Mouse (Mus musculus): ENCODE measurements around the gene Itpr1. TPM values are rescaled to one million over a fixed set of nuclear protein-coding genes. Genes with fewer than 3 reads are reported as not detected.

Gene Itpr1
- 3.9 and 4.2 TPM in 2 replicates for polyA plus RNA-seq (2012; rRNA removed)

GRCm38 (mm10) chr6:108212881-108213295, at the start of gene Itpr1:
Gene Itpr1, plus strand, starts transcription at chr6:108213096.

DNA sequence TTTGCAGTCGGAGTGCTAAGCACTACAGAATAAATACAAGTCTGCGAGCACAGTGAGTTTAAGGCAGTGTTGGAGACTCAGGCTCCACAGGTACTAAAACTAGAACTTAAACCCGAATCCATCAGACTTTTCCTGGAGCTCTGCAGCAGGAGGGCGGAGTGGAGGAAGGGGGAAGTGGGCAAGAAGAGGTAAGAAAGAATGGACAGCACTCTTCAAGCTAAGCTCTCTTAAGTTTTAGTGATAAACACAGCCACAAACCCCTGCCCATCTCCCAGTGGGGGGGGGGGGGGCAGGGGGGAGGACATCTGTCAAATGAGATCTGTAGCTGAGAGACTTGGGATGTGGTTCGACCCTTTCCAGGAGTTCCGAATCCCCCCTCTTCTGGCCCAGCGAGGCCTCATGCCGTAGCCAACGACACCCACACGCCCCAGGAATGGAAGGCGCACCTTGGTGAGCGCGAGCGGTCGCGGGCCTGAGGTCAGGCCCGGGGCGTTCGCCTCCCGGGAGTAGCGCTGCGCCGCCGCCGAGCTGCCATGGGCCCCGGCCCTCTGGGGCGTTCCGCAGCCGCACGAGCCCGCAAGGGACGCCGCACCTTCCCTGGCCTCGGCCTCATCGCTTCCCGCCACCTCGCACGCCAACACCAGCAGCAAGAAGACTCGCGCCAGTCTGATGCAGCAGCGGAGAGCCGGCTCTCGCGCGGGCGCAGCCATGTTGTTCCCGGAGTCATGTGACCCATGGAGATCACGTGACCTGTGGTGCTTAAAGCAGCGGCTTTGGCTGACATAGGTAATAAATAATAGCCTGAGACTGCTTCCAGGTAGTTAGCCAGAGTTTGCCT, 27.8 kb upstream of the Itpr1 start, which contains the start of gene Sumf1:
Sumf1 (minus strand) TSS at position 736 of the 838 bp plus-strand sequence.

Other genes starting within 250 kb of the Itpr1 start
- gene Setmar, start 148.1 kb upstream of the Itpr1 start, polyA plus RNA-seq (2012; rRNA removed), result 1.8 and 2.1 TPM in 2 replicates
- gene Sumf1, start 27.5 kb upstream of the Itpr1 start, polyA plus RNA-seq (2012; rRNA removed), result 6.2 and 6.4 TPM in 2 replicates